Mouse (Mus musculus): Measurements from ENCODE around the gene Rnf150. TPM values are rescaled to one million over a fixed set of nuclear protein-coding genes. Genes with fewer than 3 reads are reported as not detected.

The Rnf150 gene
- polyA plus RNA-seq, 1 experiment, result 17.9 TPM

- Histone ChIP-seq H3K4me3 (ENCODE audit: insufficient read depth, low read length) (no peak overlapping the region), H3K27ac (ENCODE audit: insufficient read depth, low read length) (no peak overlapping the region), H3K4me1 (ENCODE audit: control insufficient read depth, insufficient read depth, low read length) (no peaks in the 10 kb centered on the region; the same call in 1 of the 2 replicates)
- no peak for TF ChIP-seq CTCF (IDR thresholded peaks at IDR 0.05; ENCODE audit: extremely low read depth, insufficient read depth, low read length)
- no peak for TF ChIP-seq POLR2A (IDR thresholded peaks at IDR 0.05; ENCODE audit: extremely low read depth, insufficient read depth, low read length)
These were observed 119.7 kb downstream of the Rnf150 start for GRCm38 (mm10) chr8:82982873-82983272.

DNA sequence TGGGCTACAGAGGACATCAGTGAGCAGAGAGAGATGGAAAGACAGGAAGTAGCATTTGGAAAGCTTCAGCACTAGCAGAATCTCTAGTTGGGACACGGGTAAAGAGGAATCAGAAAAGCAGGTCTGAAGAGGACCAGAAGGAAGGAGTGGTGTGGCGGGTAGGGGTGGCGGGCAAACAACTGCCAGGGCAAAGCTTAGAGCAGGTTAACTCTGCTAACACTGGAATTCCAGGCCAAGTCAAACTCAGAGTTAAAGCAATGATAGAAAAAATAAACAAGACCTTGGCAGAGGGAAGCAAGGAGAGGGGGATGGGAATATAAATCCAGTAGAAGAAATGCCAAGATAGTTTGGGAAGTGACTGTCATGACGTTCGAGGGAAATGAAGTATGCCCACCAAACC is 120.1 kb downstream of the Rnf150 start:
- TF ChIP-seq CTCF (IDR thresholded peaks at IDR 0.05; ENCODE audit: extremely low read depth, insufficient read depth, low read length) (no peak), POLR2A (IDR thresholded peaks at IDR 0.05; ENCODE audit: extremely low read depth, insufficient read depth, low read length) (no peak)
- H3K4me1 ChIP-seq (ENCODE audit: control insufficient read depth, insufficient read depth, low read length), result no peaks in the 10 kb centered on the region; the same call in 1 of the 2 replicates
- no peak overlapping the region for H3K4me3 ChIP-seq (ENCODE audit: insufficient read depth, low read length)
- no peak overlapping the region for H3K27ac ChIP-seq (ENCODE audit: insufficient read depth, low read length)

DNA sequence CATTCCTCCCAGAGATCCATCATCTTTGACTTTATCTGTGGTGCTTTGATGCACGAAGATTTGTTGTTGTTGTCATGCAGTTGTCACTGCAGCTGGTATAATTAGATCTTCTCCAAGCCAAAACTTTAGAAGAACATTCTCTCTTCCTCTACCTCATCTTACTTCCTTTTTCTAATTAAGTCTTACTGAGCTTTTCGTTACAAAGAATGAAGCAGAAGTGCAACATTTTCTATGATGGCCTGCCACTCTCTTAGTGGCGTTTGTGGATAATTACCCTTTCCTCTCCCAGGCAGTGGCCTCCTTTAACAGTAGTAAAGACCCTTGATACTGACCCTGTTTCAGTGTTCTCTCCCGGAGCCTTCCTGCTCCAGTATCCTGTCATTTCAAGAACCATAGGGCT is 128.9 kb downstream of the Rnf150 start:
- Histone ChIP-seq H3K27ac (ENCODE audit: insufficient read depth, low read length) (no peak overlapping the region), H3K4me3 (ENCODE audit: insufficient read depth, low read length) (no peak overlapping the region), H3K4me1 (ENCODE audit: control insufficient read depth, insufficient read depth, low read length) (no peaks in the 10 kb centered on the region; the same call in 1 of the 2 replicates)
- no peak for TF ChIP-seq POLR2A (IDR thresholded peaks at IDR 0.05; ENCODE audit: extremely low read depth, insufficient read depth, low read length)

DNA sequence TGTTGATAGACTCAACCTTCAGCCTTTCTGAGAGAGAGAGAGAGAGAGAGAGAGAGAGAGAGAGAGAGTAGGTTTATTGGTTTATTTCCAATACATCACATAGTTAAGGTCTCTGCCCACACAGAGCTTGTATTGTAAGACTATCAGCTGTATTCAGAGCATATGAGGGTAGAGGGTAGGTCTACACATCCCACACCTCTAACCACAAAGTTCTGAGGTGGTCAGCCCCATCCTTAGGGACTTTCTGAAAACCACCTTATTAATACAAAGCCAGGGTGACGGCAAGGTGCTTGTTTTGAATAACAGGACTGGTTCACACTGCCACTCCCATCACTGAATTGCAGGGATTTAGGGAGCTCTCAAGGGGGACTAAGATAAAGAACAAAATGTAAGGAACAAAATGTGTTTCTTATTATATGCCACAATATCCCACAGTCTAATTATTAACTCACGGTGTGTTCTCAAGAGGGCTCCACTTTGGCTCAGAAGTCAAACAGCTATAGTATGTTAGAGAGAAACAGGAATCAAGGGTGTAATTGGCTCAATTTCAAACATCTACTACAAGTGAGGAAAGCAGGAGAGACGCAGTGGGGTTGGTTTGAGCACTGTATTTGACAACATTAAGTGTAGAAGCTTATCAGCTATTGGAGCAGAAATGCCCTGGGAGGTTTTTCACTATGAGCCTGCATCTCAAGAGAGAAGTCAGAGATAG is 132.7 kb downstream of the Rnf150 start:
- H3K27ac ChIP-seq (ENCODE audit: insufficient read depth, low read length), result no peak overlapping the region
- H3K4me1 ChIP-seq (ENCODE audit: control insufficient read depth, insufficient read depth, low read length), result no peaks in the 10 kb centered on the region
- TF ChIP-seq POLR2A (IDR thresholded peaks at IDR 0.05; ENCODE audit: extremely low read depth, insufficient read depth, low read length) (no peak), CTCF (IDR thresholded peaks at IDR 0.05; ENCODE audit: extremely low read depth, insufficient read depth, low read length) (no peak)
- no peak overlapping the region for H3K4me3 ChIP-seq (ENCODE audit: insufficient read depth, low read length)

- Histone ChIP-seq H3K4me1 (ENCODE audit: control insufficient read depth, insufficient read depth, low read length) (no peaks in the 10 kb centered on the region), H3K4me3 (ENCODE audit: insufficient read depth, low read length) (no peak overlapping the region), H3K27ac (ENCODE audit: insufficient read depth, low read length) (no peak overlapping the region)
- TF ChIP-seq CTCF (IDR thresholded peaks at IDR 0.05; ENCODE audit: extremely low read depth, insufficient read depth, low read length), result no peak
- TF ChIP-seq POLR2A (IDR thresholded peaks at IDR 0.05; ENCODE audit: extremely low read depth, insufficient read depth, low read length), result no peak
These were observed 133.7 kb downstream of the Rnf150 start for GRCm38 (mm10) chr8:82996843-82997242.

DNA sequence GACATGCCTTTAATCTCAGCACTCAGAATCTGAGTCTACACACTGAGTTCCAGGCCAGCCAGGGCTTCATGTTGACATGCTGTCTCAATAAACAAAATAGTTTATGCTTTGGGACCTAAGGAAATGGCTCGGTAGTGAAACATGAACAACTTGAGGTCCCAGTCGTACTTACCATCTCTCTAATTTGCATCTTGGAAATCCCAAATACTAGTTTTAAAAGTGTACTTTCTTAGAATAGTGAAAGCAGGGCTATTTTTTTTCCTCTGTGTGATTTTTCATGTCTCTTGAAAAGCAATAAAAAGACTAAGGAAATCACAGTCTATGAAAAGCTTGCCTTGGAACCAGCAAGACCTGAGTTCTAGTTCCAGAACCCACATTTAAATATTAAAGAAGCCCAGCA is 135.6 kb downstream of the Rnf150 start:
- Histone ChIP-seq H3K4me1 (ENCODE audit: control insufficient read depth, insufficient read depth, low read length) (peaks cover 3% of the 10 kb centered on the region), H3K27ac (ENCODE audit: insufficient read depth, low read length) (no peak overlapping the region), H3K4me3 (ENCODE audit: insufficient read depth, low read length) (no peak overlapping the region)
- TF ChIP-seq CTCF (IDR thresholded peaks at IDR 0.05; ENCODE audit: extremely low read depth, insufficient read depth, low read length), result no peak

DNA sequence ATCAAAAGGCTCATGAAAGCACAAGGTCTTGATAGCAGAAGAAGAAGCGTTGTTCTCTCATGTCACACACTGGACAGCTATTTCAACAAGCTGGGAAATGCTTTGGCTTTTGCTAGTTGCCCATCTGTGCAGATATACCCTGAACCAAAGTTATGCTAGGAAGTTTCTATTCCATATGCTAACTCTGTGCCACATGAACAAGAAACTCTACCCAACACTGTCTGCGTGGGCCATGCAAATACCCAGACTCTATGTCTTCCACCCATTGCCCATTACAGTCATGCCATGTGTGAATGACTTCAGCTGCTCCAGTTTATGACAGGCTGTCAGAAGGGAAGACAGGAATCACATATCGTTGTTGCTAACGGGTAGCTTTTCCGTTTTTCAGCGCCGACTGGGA is 140.0 kb downstream of the Rnf150 start:
- peaks cover 3% of the 10 kb centered on the region for H3K4me1 ChIP-seq (ENCODE audit: control insufficient read depth, insufficient read depth, low read length)
- H3K27ac ChIP-seq (ENCODE audit: insufficient read depth, low read length), result no peak overlapping the region
- H3K4me3 ChIP-seq (ENCODE audit: insufficient read depth, low read length), result no peak overlapping the region
- TF ChIP-seq POLR2A (IDR thresholded peaks at IDR 0.05; ENCODE audit: extremely low read depth, insufficient read depth, low read length), result no peak
- no peak for TF ChIP-seq CTCF (IDR thresholded peaks at IDR 0.05; ENCODE audit: extremely low read depth, insufficient read depth, low read length)

DNA sequence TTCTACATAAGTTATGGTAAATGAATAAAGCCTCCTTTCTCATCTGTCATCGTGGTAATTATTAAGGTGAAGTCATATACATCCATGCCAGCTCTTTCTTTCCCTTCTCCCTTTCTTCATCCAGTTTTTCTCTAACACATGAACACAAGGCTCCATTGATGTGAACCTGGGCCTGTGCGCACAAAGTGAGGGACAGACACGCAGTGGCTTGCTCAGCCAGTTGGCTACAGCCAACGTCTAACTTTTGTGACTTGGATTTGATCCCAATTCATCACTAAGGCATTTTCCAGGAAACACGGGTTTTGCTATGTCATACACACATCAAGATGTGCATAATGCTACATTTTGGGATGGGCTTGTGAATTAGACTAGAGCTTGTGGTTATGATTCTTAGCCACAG is 146.3 kb downstream of the Rnf150 start:
- Histone ChIP-seq H3K27ac (ENCODE audit: insufficient read depth, low read length) (no peak overlapping the region), H3K4me3 (ENCODE audit: insufficient read depth, low read length) (no peak overlapping the region), H3K4me1 (ENCODE audit: control insufficient read depth, insufficient read depth, low read length) (peaks cover 1% of the 10 kb centered on the region; the same call in 1 of the 2 replicates)
- no peak for TF ChIP-seq CTCF (IDR thresholded peaks at IDR 0.05; ENCODE audit: extremely low read depth, insufficient read depth, low read length)
- TF ChIP-seq POLR2A (IDR thresholded peaks at IDR 0.05; ENCODE audit: extremely low read depth, insufficient read depth, low read length), result no peak

DNA sequence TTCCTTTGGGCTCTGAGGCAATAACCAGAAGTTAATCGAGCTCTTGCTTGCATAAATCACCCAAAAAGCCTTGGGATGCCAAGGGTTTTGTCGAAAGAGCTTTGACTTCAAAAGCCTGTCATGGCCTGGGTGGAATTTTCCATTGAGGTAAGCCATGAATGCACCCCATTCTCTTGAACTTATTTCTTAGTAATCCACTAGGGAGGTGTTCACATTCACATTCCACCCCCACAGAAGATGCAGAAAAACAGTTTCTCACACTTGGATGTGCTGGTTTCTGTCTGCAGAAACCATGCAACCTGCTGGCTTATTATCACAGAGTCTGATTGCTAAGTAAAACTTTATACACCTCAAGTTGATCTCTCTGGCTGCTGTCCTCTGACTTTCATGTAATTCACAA is 148.1 kb downstream of the Rnf150 start:
- no peak for TF ChIP-seq CTCF (IDR thresholded peaks at IDR 0.05; ENCODE audit: extremely low read depth, insufficient read depth, low read length)
- TF ChIP-seq POLR2A (IDR thresholded peaks at IDR 0.05; ENCODE audit: extremely low read depth, insufficient read depth, low read length), result no peak
- H3K27ac ChIP-seq (ENCODE audit: insufficient read depth, low read length), result no peak overlapping the region
- H3K4me3 ChIP-seq (ENCODE audit: insufficient read depth, low read length), result no peak overlapping the region

DNA sequence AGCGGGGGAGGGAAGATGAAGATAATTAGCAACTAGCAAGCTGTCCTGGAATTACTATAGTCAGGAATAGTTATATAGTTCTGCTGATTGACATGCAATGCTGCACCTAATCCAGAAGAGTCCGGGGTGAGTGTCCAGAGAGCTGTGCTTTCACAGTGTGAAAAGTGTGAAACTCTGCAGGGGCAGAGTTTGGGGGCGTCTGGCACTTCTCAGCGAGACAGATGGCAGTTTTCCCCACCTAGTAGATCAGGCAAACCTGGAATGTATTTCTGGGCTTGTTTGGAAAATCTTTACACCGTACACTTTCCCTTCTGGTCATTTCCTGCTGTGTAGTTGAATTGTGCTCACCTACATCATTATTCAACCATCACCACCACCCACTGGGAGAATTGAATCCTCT is 148.6 kb downstream of the Rnf150 start:
- TF ChIP-seq CTCF (IDR thresholded peaks at IDR 0.05; ENCODE audit: extremely low read depth, insufficient read depth, low read length) (no peak), POLR2A (IDR thresholded peaks at IDR 0.05; ENCODE audit: extremely low read depth, insufficient read depth, low read length) (no peak)
- Histone ChIP-seq H3K4me3 (ENCODE audit: insufficient read depth, low read length) (no peak overlapping the region), H3K27ac (ENCODE audit: insufficient read depth, low read length) (no peak overlapping the region), H3K4me1 (ENCODE audit: control insufficient read depth, insufficient read depth, low read length) (peaks cover 1% of the 10 kb centered on the region; the same call in 1 of the 2 replicates)

More for the DNA sequence above, 148.1 kb downstream of the Rnf150 start:
- peaks cover 1% of the 10 kb centered on the region; the same call in 1 of the 2 replicates for H3K4me1 ChIP-seq (ENCODE audit: control insufficient read depth, insufficient read depth, low read length)

Data from cortical plate, adult 2 months (tissue).